Mouse (Mus musculus) spleen, postnatal 10 days (tissue): ENCODE data around the gene Zfp414.
A peak's percentile ranks its signal among the peaks of the same experiment; 100 is the strongest.

Source experiments
- DNase-seq, 2 experiments: peaks; one replicate each; pipeline ENCODE4 v3.0.0; 2021 to 2022; ENCODE audit warnings: low spot score in 2 of 2

Gene Zfp414

DNA sequence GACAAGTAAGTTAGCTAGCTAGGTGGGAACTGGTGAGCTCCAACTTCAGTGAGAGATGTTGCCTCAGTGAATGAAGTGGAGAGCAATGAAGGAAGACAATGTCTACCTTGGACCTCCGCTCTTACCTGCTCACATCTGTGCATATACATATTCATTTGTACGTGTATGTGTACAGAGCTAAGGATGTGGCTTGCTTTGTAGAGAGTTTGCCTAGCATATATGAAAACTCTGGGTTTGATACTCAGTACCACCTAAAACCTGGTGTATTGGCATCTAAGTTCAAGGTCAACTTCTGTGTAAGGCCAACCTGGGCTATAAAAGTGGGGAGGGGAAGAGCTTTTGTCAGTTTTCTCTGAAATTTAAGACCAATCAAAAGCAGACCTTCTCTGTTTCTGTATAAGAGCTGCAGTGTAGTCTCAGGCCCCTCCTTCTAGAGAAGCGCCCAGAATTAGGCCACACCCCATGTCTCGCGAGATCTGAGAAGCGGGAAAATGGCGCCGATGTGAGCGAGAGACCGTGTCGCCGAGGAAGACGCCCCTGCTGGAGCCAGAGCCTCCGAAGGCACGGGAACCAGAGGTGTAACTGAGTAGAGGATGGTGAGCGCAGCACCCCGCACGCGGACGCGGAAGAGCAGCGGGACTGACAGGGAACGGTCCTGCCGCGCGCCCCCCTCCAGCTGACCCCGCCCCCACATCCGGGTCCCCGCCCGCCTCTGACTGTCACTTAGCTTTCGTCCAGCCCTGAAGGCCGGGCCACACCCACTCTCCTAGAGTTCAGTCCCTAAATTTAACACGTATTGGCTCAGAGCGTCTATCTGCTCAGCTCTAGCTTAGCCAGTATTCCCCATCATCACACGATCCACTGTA, at the start of gene Zfp414:
Zfp414 (plus strand) TSS at position 470 of the 866 bp plus-strand sequence.
- DNase-seq: peak; percentile 93 to 95

GRCm38 (mm10) chr17:33584061-33584460, 44.8 kb upstream of the Zfp414 start:
- no peak for DNase-seq

DNA sequence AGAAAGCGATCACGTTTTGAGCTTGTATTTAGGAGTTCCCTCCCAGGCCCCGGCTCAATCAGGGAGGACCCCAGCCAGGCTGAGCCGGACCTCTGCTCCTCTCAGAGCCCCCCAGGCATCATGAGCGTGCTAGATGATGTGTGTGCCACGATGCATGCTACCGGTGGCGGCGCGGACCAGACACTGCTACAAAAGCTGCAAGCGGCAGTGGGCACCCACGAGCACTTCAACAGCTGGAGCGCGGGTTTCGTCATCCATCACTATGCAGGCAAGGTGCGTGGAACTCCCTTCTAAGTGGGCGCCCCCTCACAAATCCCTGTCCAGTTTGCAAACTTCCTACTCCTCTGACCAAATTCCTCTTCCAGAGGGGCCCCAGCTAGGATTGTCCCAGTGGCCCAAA, 42.9 kb upstream of the Zfp414 start:
- no peak for DNase-seq

GRCm38 (mm10) chr17:33597271-33597670, 31.6 kb upstream of the Zfp414 start:
- no peak for DNase-seq

DNA sequence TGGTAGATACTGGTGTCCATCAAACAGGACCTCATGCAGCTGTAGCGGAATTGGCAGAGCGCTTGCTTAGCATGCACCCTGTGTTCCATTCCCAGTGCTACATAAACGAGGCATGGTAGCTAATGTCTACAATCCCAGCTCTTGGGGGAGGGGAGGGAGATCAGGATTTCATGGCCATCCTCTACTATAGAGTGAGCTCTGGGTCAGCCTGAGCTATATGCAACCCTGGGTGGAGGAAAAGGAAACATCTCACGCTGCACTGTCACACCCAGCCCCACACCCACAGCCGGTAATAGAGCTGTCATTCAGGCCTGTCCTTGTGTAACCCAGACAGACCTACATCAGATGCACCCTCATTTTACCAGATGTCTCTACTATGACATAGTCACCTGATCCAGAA, 30.4 kb upstream of the Zfp414 start:
- no peak for DNase-seq

DNA sequence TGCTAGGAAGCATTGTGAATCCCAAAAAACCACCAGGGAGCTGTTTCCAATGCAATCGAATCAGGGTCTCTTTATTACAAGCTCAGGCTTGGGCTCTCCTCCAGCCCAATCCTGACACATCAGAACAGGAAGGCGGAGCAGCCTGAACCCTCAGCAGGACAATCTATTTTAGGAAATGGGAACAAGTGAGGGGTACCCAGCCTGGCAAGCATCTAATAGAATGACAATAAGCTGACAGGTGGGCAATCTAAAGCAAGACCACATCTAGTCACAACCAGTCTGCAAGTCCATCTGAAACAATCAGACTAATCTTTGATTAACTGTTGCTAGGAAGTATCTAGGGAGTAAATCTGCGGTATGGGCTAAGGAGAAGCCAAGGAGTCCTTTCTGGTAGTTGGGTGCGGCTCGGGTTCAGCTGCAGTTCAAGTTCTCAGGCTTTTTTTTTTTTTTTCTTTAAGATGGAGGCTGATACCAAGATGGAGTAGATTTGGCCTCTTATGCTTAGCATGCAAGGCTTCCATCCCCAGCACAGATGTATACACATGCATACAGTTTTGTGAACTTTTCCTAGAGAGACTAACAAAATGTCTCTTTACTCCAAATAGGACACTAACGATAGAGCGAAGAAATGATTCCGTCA, 28.9 kb upstream of the Zfp414 start:
- no peak for DNase-seq

DNA sequence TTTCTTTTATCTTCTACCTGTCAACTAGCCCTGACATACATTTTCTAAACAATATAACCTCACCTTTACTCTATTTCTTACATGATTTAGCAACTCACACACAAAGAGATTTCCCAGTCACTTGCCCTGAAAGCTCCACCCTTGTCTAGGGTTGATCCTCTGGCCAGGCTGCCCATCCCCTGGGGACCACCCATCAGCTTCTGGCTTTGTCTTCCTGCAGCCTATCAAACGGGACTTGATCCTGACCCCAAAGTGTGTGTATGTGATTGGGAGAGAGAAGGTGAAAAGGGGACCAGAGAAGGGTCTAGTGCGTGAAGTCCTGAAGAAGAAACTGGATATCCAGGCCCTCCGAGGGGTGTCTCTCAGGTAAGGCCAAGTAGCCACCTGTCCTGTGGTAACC, 28.1 kb upstream of the Zfp414 start:
- no peak for DNase-seq

DNA sequence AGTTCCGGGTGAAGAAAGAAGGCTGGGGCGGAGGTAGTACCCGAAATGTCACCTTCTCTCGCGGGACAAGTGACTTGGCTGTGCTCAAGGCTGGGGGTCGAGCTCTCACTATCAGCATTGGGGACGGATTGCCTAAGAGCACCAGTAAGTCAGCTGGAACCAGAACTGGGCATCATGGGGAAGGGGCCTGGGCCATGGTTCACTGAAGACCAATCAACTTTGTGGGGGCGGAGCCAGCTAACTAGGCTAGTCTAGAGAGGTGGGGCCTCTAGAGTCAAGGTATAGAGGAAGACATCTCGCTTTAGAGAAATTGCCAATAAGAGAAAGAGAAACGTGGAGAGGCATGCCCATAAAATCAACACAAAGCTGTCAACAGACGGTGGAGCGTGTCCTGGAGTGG, 26.9 kb upstream of the Zfp414 start:
- peak in 1 of 2 experiments; percentile 9 for DNase-seq

DNA sequence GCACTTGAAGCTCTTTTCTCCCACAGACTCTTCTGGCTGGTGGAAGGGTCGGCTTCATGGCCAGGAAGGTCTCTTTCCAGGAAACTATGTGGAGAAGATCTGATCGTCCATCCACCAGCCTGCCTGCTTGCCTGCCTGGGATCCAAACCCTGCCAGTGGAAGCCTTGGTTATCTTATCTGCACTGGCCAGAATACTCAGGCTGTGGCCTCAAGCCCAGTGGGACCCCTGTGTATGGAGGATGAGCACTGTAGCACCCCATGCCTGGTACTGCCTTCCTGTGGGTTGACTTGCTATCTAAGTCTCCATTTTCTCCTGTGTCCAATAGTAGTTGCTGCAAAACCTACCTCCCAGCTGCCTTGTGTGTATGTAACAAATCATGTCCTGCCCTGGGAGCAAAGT, 21.6 kb upstream of the Zfp414 start:
- peak in 1 of 2 experiments; percentile 8 for DNase-seq

DNA sequence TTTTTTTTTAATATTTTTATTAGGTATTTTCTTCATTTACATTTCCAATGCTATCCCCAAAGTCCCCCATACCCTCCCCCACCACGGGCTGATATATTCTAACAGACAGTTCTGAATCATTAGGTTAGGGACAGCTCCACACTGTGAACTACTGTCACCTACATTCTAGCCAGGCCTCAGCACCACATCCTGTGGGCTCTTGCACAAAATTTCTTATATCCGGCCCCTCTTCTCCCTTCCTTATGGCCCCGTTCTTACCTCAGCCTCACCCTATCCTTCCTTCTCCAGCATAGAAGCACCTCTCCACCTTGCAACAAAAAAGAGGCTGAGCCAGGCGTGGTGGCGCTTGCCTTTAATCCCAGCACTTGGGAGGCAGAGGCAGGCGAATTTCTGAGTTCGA, 18.3 kb upstream of the Zfp414 start:
- DNase-seq: peak in 1 of 2 experiments; percentile 9

DNA sequence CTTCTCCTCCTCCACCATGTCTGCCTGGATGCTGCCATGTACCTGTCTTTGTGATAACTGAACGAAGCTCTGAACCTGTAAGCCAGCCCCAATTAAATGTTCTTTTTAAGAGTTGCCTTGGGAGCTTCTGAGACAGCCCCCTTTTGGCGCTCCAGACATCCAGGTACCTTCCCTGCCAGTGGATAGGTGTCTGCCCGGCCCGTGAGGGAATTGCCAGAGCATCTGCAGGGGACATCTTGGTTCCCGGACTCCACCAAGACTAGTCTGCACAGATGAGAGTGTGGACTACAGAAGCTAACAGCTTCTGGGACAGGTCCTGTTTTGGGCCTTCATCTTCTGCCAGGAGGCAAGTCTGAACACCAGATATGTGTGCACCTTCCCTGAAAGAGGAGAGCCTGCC, 15.2 kb upstream of the Zfp414 start:
- peak in 1 of 2 experiments; percentile 0 for DNase-seq

DNA sequence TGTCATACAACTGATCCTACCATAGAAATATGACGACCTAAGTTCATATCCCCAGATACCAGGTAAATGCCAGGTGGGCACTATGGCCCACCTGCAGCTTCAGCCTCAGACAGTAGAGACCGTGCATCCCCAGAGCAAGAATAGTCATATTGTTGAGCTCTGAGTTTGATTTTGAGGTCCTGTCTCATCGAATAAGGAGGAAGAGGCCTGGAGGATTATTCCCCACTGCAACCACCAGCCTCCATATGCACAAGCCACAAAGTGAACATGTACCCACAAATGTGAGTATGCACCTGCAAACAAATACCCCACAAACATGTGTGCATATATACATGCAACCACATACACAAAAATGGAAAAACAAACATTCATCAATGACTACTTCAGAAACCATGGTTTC, 1.6 kb upstream of the Zfp414 start:
- no peak for DNase-seq

DNA sequence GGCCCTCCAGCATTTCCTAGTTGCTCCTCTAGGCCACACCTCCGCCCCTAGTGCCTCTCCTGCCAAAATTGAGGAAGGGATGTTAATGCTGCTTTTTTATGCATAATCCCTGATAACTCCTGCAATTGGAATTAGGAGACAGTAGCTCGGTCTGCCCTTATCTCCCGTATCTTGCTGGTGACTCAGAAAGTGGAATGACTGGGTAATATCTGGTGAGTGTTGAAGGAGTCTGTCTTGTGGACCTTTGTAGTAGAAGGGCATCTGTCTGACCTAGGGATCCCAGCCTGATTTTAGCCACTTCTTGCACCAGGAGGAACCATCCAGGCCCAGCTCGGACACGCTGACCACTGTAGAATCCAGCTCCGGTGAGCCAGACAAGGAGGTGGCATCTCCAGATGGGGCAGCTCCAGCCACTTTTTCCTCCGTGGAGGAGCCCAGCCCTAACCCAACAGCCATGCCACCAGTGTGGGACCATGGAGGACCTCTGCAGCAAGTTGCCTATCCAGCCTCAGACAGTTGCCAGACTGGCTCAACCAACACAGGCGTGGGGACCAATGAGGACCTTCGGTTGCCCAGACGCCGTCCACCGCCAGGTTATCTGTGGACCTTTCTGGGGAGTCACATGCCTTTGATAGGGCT, 716 bp downstream of the Zfp414 start:
- DNase-seq: no peak

- DNase-seq: no peak
Observed at GRCm38 (mm10) chr17:33630171-33630895, 1.4 kb downstream of the Zfp414 start.

DNA sequence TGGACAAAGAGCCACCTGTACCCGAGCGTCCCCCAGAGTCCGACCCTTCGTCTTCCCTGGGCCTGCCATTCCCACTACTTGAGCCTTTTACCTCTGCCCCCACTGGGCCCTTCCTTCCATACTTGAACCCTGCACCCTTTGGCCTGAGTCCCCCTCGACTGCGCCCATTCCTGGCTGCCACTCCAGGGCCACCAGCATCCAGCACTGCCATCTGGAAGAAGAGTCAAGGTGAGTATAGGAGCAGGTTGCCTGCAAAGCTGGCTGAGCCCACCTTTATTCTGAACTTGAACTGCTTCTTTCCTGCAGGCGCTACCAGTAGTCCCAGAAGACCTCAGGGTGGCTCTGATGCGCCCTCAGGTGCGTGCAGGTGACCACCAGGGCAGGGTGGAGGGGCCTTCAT, 2.3 kb downstream of the Zfp414 start:
- DNase-seq: no peak

DNA sequence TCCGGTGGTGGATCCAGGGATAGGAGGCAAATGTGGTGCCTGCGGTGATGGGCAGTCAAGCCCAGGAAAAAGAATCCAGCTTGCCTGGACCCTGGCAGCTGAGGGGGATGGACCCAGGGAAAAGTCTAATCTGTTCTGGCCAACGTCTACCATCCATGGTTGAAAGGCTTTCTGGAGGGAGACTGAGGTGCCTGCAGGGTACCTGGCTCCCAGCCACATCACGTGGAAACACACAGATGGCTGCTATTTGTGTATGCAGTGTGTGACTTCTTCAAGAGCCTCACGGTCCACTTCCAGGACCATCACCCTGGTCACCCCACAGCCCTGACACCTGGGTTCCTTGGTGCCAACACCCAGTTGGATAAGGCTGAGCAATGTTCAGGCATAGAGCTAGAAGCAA, 2.9 kb downstream of the Zfp414 start:
- no peak for DNase-seq

DNA sequence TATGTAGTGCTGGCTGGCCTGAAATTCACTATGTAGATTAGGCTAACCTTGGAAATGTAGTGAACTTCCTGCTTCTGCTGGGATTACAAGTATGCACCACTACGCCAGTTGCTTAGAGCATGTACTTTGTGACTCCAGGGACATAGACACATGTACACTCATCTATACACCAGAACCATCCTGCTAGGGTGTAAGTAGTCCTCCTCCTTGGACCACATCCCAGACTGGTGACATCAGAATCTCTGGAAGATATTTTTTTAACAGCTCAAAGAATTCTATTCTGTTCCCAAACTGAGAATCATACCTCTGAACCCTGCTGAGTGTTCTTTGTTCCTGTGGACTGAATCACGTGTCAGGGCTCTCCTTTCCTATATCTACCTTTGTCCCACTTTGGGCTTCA, 8.1 kb downstream of the Zfp414 start:
- DNase-seq: no peak

DNA sequence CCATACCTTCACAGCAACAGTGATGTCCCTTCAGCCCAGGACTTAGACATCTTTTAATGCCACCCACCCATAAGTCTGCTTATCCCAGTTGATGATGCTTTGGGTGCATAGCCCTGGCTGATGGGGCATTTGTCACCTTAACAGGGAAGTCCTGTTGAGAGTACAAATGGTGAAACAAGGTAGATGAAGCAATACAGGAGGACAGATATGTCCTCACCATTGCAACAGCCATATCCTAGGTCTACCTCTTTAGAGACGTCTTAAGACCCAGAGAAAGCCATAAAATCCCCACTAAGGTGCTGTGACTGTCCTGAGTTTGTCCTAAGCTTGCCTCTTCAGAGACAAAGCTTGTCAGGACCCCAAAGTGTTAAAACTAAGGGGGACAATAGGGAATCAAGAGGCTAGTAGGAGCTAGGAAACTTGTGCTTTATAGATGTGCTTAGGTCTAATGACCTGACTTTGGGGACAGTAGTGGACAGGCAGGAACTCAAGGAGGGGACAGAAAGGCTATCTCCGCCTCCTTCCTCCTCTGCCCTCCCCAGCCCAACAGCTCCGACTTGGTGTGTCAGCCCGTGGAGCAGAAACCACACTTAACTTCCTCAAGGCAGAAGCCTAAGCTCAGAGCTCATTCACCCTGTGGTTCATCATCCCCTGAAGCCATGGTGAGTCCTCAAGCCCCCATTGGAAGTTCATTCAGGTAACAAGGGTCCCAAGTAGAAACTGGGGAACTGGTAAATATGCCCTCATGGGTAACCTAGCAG, 8.8 kb downstream of the Zfp414 start, which contains the start of gene Pram1:
Pram1 (plus strand) TSS at position 541 of the 761 bp plus-strand sequence.
- DNase-seq: no peak

- no peak for DNase-seq
Observed at GRCm38 (mm10) chr17:33639743-33640142, 10.9 kb downstream of the Zfp414 start.

GRCm38 (mm10) chr17:33644068-33644467, 15.2 kb downstream of the Zfp414 start:
- DNase-seq: no peak

GRCm38 (mm10) chr17:33645073-33645472, 16.2 kb downstream of the Zfp414 start:
- DNase-seq: no peak
